Mouse (Mus musculus) limb, embryonic 14.5 days (tissue): ENCODE data around the gene Shisal2a. TPM values are rescaled to one million over a fixed set of nuclear protein-coding genes. Genes with fewer than 3 reads are reported as not detected.

Experiments used
- ATAC-seq: fragments of 200-750 bp; cut with Nextera tagmentation; 2 replicates; pipeline ENCODE4 v1.8.0; 2017; ENCODE audit warnings: low read depth, moderate number of reproducible peaks, moderate TSS enrichment; ENCODE audit not compliant: low FRiP score
- DNase-seq: peaks from one replicate; pipeline ENCODE4 v3.0.0-alpha.2; 2015; ENCODE audit warnings: low spot score
- H3K27ac ChIP-seq: fragments of 300-500 bp; sonication (generic); replicated peaks from 2 replicates; pipeline ENCODE4 v1.5.1; 2014; ENCODE audit warnings: low read depth, mild to moderate bottlenecking, low read length, moderate library complexity, mixed read lengths
- H3K27me3 ChIP-seq: fragments of 300-500 bp; sonication (generic); 2 replicates; pipeline ENCODE4 v1.6.1; 2014; ENCODE audit warnings: low read length, mixed read lengths; ENCODE audit not compliant: control insufficient read depth, insufficient read depth
- H3K36me3 ChIP-seq: fragments of 300-500 bp; sonication (generic); 2 replicates; pipeline ENCODE4 v1.6.1; 2014; ENCODE audit warnings: mild to moderate bottlenecking, low read length, moderate library complexity, mixed read lengths; ENCODE audit not compliant: control insufficient read depth, insufficient read depth
- H3K4me1 ChIP-seq: fragments of 300-500 bp; sonication (generic); 2 replicates; pipeline ENCODE4 v1.6.1; 2014; ENCODE audit warnings: antibody characterized with exemption, low read length, mixed read lengths; ENCODE audit not compliant: control insufficient read depth, insufficient read depth
- H3K4me2 ChIP-seq: fragments of 300-500 bp; sonication (generic); replicated peaks from 2 replicates; pipeline ENCODE4 v1.6.1; 2014; ENCODE audit warnings: low read depth, mild to moderate bottlenecking, low read length, moderate library complexity; ENCODE audit not compliant: severe bottlenecking
- H3K4me3 ChIP-seq: fragments of 300-500 bp; sonication (generic); replicated peaks from 2 replicates; pipeline ENCODE4 v1.5.1; 2014; ENCODE audit warnings: low read length
- H3K9ac ChIP-seq: fragments of 300-500 bp; sonication (generic); 2 replicates; pipeline ENCODE4 v1.6.1; 2014; ENCODE audit warnings: mild to moderate bottlenecking, low read depth, low read length, moderate library complexity; ENCODE audit not compliant: severe bottlenecking
- H3K9me3 ChIP-seq: fragments of 300-500 bp; sonication (generic); 2 replicates; pipeline ENCODE4 v1.6.1; 2016; ENCODE audit warnings: low read length; ENCODE audit not compliant: control insufficient read depth
- POLR2A ChIP-seq: fragments of 200-500 bp; IDR thresholded peaks from 2 replicates; pipeline ENCODE4 v1.8.0; 2012; ENCODE audit warnings: inconsistent platforms, mild to moderate bottlenecking, moderate library complexity, borderline replicate concordance; ENCODE audit not compliant: insufficient read depth, insufficient read length; ENCODE audit errors: extremely low read depth
- WGBS: fragments of 180-500 bp; shearing (Covaris S2); extraction: QIAGEN DNeasy Blood & Tissue Kit; methylation state at CpG from one replicate; pipeline ENCODE4 v1.1.7; 2014; 5-methylcytosine and 5-hydroxymethylcytosine counted together
- polyA plus RNA-seq, 2 experiments: library from polyadenylated mRNA; depleted of rRNA in 1 of 2; stranded (reverse) in 1 of 2; unstranded in 1 of 2; fragments of >200 nt; fragmentation: Nextera tagmentation in 1 of 2; extraction: Ambion mirVana in 1 of 2; gene quantifications; 2 replicates each; pipeline versions ENCODE4 v1.2.1 to v1.2.3; 2012 to 2014

Shisal2a gene
- polyA plus RNA-seq (2012; rRNA removed) (5.7 and 8.8 TPM in 2 replicates), polyA plus RNA-seq (2014; fragmentation: Nextera tagmentation; extraction: Ambion mirVana) (4.2 and 5.4 TPM in 2 replicates)

- ATAC-seq = peak; percentile 39; the same call in 1 of the 2 replicates
- TF ChIP-seq POLR2A = no peak
- no peak within 1 kb of the TSS for H3K27ac ChIP-seq
These were observed at the start of gene Shisal2a for GRCm38 (mm10) chr4:108383183-108383714. Gene Shisal2a, minus strand, starts transcription at chr4:108383349.

GRCm38 (mm10) chr4:108431561-108431936 lies 48.4 kb upstream of the Shisal2a start:
- Histone ChIP-seq H3K27me3 (no peaks in the 10 kb centered on the region), H3K9ac (no peak overlapping the region; the same call in 1 of the 2 replicates), H3K4me1 (peaks cover 31% of the 10 kb centered on the region), H3K9me3 (no peaks in the 10 kb centered on the region), H3K27ac (peak overlapping the region; percentile 72), H3K36me3 (no peaks in the 10 kb centered on the region), H3K4me3 (no peak overlapping the region), H3K4me2 (no peak overlapping the region)
- WGBS = 21% methylated on average over 2 of the region's 2 CpGs
- TF ChIP-seq POLR2A = no peak
- ATAC-seq (no peak), DNase-seq (no peak)

More at GRCm38 (mm10) chr4:108383183-108383714, at the start of gene Shisal2a:
- DNase-seq = no peak
- Histone ChIP-seq H3K4me2 (peak within 1 kb of the TSS; percentile 89), H3K36me3 (no peaks in the 10 kb centered on the region), H3K9me3 (no peaks in the 10 kb centered on the region), H3K4me1 (peaks cover 9% of the 10 kb centered on the region), H3K9ac (peak within 1 kb of the TSS; percentile 63), H3K27me3 (peaks cover 13% of the 10 kb centered on the region), H3K4me3 (peak within 1 kb of the TSS; percentile 49)
- WGBS = 6% methylated on average over 50 of the region's 55 CpGs

DNA sequence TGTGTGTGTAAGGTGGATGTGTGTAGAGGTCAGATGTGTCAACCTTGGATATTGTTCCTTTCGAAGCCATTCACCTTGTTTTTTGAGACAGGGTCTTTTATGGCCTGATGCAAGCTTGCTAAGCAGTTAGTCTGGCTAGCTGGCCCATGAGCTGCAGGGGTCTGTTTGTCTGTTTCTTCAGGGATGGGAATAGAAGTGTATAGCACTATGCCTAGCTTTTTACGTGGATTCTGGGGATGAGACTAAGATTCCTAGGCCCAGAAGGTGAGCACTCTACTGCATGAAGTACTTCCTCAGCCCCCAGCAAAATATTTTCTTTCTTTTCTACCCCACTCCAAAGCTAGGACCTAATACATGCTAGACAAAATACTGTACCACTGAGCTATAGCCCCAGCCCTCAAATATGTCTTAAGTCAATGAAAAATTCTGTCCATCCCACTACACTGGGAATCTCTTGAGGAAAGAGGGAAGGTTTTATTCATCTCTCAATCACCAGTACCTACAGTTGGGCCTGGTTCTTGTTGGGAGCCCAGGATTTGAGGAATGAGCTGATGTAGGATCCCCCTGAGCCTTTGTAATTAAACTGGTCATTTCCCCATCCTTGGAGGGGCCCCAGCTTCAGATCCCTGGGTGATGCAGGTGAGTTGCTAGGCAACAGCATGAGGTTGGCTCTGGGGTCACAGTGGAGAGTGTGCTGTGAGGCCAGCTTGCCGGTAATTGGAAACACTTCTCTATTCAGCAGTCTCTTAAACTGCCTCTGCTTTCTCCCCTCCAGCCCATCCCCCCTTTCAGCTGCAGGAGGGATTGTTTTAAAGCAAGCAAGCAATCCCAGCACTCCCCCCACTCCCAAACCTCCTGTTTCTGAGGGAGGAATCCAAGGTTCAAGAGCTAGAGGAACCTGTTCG lies 47.8 kb upstream of the Shisal2a start:
- H3K9ac ChIP-seq = no peak overlapping the region
- H3K4me3 ChIP-seq = no peak overlapping the region
- H3K4me2 ChIP-seq = no peak overlapping the region
- H3K9me3 ChIP-seq = no peaks in the 10 kb centered on the region
- H3K4me1 ChIP-seq = peaks cover 31% of the 10 kb centered on the region
- no peaks in the 10 kb centered on the region for H3K27me3 ChIP-seq
- DNase-seq (peak; percentile 70), ATAC-seq (peak; percentile 90)
- TF ChIP-seq POLR2A = no peak
- H3K36me3 ChIP-seq = no peaks in the 10 kb centered on the region
- H3K27ac ChIP-seq = peak overlapping the region; percentile 72
- 17% methylated on average over 4 of the region's 4 CpGs for WGBS

- Histone ChIP-seq H3K9me3 (no peaks in the 10 kb centered on the region), H3K27me3 (no peaks in the 10 kb centered on the region), H3K9ac (no peak overlapping the region), H3K4me3 (no peak overlapping the region), H3K27ac (no peak overlapping the region), H3K4me2 (no peak overlapping the region), H3K36me3 (no peaks in the 10 kb centered on the region), H3K4me1 (peaks cover 26% of the 10 kb centered on the region)
- DNase-seq (no peak), ATAC-seq (no peak)
- no peak for TF ChIP-seq POLR2A
- 65% methylated on average over 6 of the region's 6 CpGs for WGBS
These were observed 45.2 kb upstream of the Shisal2a start for GRCm38 (mm10) chr4:108428341-108428721.

GRCm38 (mm10) chr4:108427719-108428340 lies 44.7 kb upstream of the Shisal2a start:
- no peak for DNase-seq
- Histone ChIP-seq H3K4me3 (no peak overlapping the region), H3K4me1 (peaks cover 22% of the 10 kb centered on the region), H3K27ac (no peak overlapping the region), H3K36me3 (no peaks in the 10 kb centered on the region), H3K27me3 (no peaks in the 10 kb centered on the region), H3K4me2 (no peak overlapping the region), H3K9ac (no peak overlapping the region), H3K9me3 (no peaks in the 10 kb centered on the region)
- WGBS = 47% methylated on average over 11 of the region's 11 CpGs
- TF ChIP-seq POLR2A = no peak
- no peak for ATAC-seq
